Mouse (Mus musculus) forebrain, embryonic 12.5 days (tissue): ENCODE measurements at regions not wholly inside any gene's neighbourhood (a gene's known extent, or its start where the extent isn't known, plus 50 kb on each side); places are given as distances from the start of the nearest gene placed in this dataset.
A peak's percentile ranks its signal among the peaks of the same experiment; 100 is the strongest.

ENCODE experiments used
- ATAC-seq: fragments of 200-750 bp; cut with Nextera tagmentation; 2 replicates; pipeline ENCODE4 v1.8.0; 2017; ENCODE audit warnings: moderate TSS enrichment; ENCODE audit not compliant: low FRiP score
- H3K27ac ChIP-seq: fragments of 300-500 bp; sonication (generic); 2 replicates; pipeline ENCODE4 v1.5.1; 2016; ENCODE audit warnings: mild to moderate bottlenecking
- H3K27me3 ChIP-seq: fragments of 300-500 bp; sonication (generic); 2 replicates; pipeline ENCODE4 v1.6.1; 2016; ENCODE audit warnings: mild to moderate bottlenecking
- H3K36me3 ChIP-seq: fragments of 300-500 bp; sonication (generic); replicated peaks from 2 replicates; pipeline ENCODE4 v1.6.1; 2016; ENCODE audit warnings: mild to moderate bottlenecking
- H3K4me1 ChIP-seq: fragments of 300-500 bp; sonication (generic); 2 replicates; pipeline ENCODE4 v1.6.1; 2016
- H3K4me2 ChIP-seq: fragments of 300-500 bp; sonication (generic); 2 replicates; pipeline ENCODE4 v1.6.1; 2016; ENCODE audit warnings: mild to moderate bottlenecking, moderate library complexity
- H3K4me3 ChIP-seq: fragments of 300-500 bp; sonication (generic); replicated peaks from 2 replicates; pipeline ENCODE4 v1.5.1; 2016; ENCODE audit warnings: mild to moderate bottlenecking
- H3K9ac ChIP-seq: fragments of 300-500 bp; sonication (generic); 2 replicates; pipeline ENCODE4 v1.6.1; 2016; ENCODE audit warnings: mild to moderate bottlenecking
- H3K9me3 ChIP-seq: fragments of 300-500 bp; sonication (generic); 2 replicates; pipeline ENCODE4 v1.6.1; 2016
- WGBS: fragments of 180-500 bp; shearing (Covaris S2); methylation state at CpG from one replicate; pipeline ENCODE4 v1.1.7; 2016; 5-methylcytosine and 5-hydroxymethylcytosine counted together

GRCm38 (mm10) chr2:78493115-78493514 lies 374.8 kb upstream of the Ube2e3 start:
- ATAC-seq: no peak
- Histone ChIP-seq H3K4me2 (no peak overlapping the region), H3K4me3 (no peak overlapping the region), H3K27ac (no peak overlapping the region), H3K9me3 (no peaks in the 10 kb centered on the region), H3K4me1 (no peaks in the 10 kb centered on the region), H3K9ac (no peak overlapping the region), H3K27me3 (no peaks in the 10 kb centered on the region), H3K36me3 (no peaks in the 10 kb centered on the region)

- no peak overlapping the region for H3K4me3 ChIP-seq
- H3K9me3 ChIP-seq: no peaks in the 10 kb centered on the region
- no peaks in the 10 kb centered on the region for H3K27me3 ChIP-seq
- H3K4me1 ChIP-seq: no peaks in the 10 kb centered on the region
- H3K4me2 ChIP-seq: no peak overlapping the region
- no peak overlapping the region for H3K9ac ChIP-seq
- no peaks in the 10 kb centered on the region for H3K36me3 ChIP-seq
- WGBS: 93% methylated on average over 4 of the region's 4 CpGs
- no peak for ATAC-seq
- no peak overlapping the region for H3K27ac ChIP-seq
Observed at GRCm38 (mm10) chr2:78480036-78480435, 387.9 kb upstream of the Ube2e3 start.

GRCm38 (mm10) chr2:78459444-78459843 lies 408.5 kb upstream of the Ube2e3 start:
- H3K36me3 ChIP-seq: no peaks in the 10 kb centered on the region
- H3K4me1 ChIP-seq: no peaks in the 10 kb centered on the region
- H3K27me3 ChIP-seq: no peaks in the 10 kb centered on the region
- H3K27ac ChIP-seq: no peak overlapping the region
- no peak overlapping the region for H3K9ac ChIP-seq
- H3K4me2 ChIP-seq: no peak overlapping the region
- 93% methylated on average over 4 of the region's 4 CpGs for WGBS
- no peak overlapping the region for H3K4me3 ChIP-seq
- no peaks in the 10 kb centered on the region for H3K9me3 ChIP-seq
- no peak for ATAC-seq

- Histone ChIP-seq H3K9ac (no peak overlapping the region), H3K36me3 (no peaks in the 10 kb centered on the region), H3K27me3 (no peaks in the 10 kb centered on the region), H3K4me1 (no peaks in the 10 kb centered on the region), H3K9me3 (no peaks in the 10 kb centered on the region), H3K4me2 (no peak overlapping the region), H3K27ac (no peak overlapping the region), H3K4me3 (no peak overlapping the region)
- ATAC-seq: no peak
- WGBS: 85% methylated on average over 3 of the region's 3 CpGs
Observed at GRCm38 (mm10) chr2:78453411-78453810, 414.5 kb upstream of the Ube2e3 start.

GRCm38 (mm10) chr2:78436816-78437215 lies 431.1 kb upstream of the Ube2e3 start:
- no peak overlapping the region for H3K27ac ChIP-seq
- ATAC-seq: no peak
- no peaks in the 10 kb centered on the region for H3K9me3 ChIP-seq
- no peak overlapping the region for H3K4me3 ChIP-seq
- no peaks in the 10 kb centered on the region for H3K4me1 ChIP-seq
- H3K4me2 ChIP-seq: no peak overlapping the region
- H3K27me3 ChIP-seq: no peaks in the 10 kb centered on the region
- H3K9ac ChIP-seq: no peak overlapping the region
- no peaks in the 10 kb centered on the region for H3K36me3 ChIP-seq

GRCm38 (mm10) chr2:78435071-78435470 lies 432.9 kb upstream of the Ube2e3 start:
- Histone ChIP-seq H3K27me3 (no peaks in the 10 kb centered on the region), H3K4me1 (no peaks in the 10 kb centered on the region), H3K9ac (no peak overlapping the region), H3K4me2 (no peak overlapping the region), H3K9me3 (no peaks in the 10 kb centered on the region), H3K4me3 (no peak overlapping the region), H3K27ac (no peak overlapping the region), H3K36me3 (no peaks in the 10 kb centered on the region)
- WGBS: 77% methylated on average over 2 of the region's 2 CpGs
- no peak for ATAC-seq

- Histone ChIP-seq H3K27me3 (no peaks in the 10 kb centered on the region), H3K27ac (no peak overlapping the region), H3K9me3 (no peaks in the 10 kb centered on the region), H3K9ac (no peak overlapping the region), H3K36me3 (no peaks in the 10 kb centered on the region), H3K4me3 (no peak overlapping the region), H3K4me1 (peaks cover 6% of the 10 kb centered on the region; the same call in 1 of the 2 replicates), H3K4me2 (no peak overlapping the region)
- peak; percentile 69; the same call in 1 of the 2 replicates for ATAC-seq
Observed at GRCm38 (mm10) chr2:78427659-78428336, 440.1 kb upstream of the Ube2e3 start.

- Histone ChIP-seq H3K9me3 (no peaks in the 10 kb centered on the region), H3K27me3 (no peaks in the 10 kb centered on the region), H3K4me2 (no peak overlapping the region), H3K36me3 (no peaks in the 10 kb centered on the region), H3K27ac (no peak overlapping the region), H3K4me1 (no peaks in the 10 kb centered on the region), H3K4me3 (no peak overlapping the region), H3K9ac (no peak overlapping the region)
- ATAC-seq: no peak
- WGBS: 73% methylated on average over 3 of the region's 3 CpGs
Observed at GRCm38 (mm10) chr2:78418561-78419338, 449.2 kb upstream of the Ube2e3 start.

GRCm38 (mm10) chr2:78416574-78417109 lies 451.3 kb upstream of the Ube2e3 start:
- 74% methylated on average over 2 of the region's 2 CpGs for WGBS
- Histone ChIP-seq H3K27ac (no peak overlapping the region), H3K9me3 (no peaks in the 10 kb centered on the region), H3K4me3 (no peak overlapping the region), H3K36me3 (no peaks in the 10 kb centered on the region), H3K9ac (no peak overlapping the region), H3K4me2 (no peak overlapping the region), H3K27me3 (no peaks in the 10 kb centered on the region), H3K4me1 (no peaks in the 10 kb centered on the region)
- no peak for ATAC-seq

GRCm38 (mm10) chr2:78412985-78413384 lies 454.9 kb upstream of the Ube2e3 start:
- ATAC-seq: no peak
- Histone ChIP-seq H3K4me1 (no peaks in the 10 kb centered on the region), H3K4me3 (no peak overlapping the region), H3K4me2 (no peak overlapping the region), H3K27me3 (no peaks in the 10 kb centered on the region), H3K9me3 (no peaks in the 10 kb centered on the region), H3K27ac (no peak overlapping the region), H3K36me3 (no peaks in the 10 kb centered on the region), H3K9ac (no peak overlapping the region)
- 89% methylated on average over 4 of the region's 4 CpGs for WGBS

GRCm38 (mm10) chr2:78403890-78404289 lies 457.7 kb upstream of the Cwc22 start:
- H3K9ac ChIP-seq: no peak overlapping the region
- H3K27me3 ChIP-seq: no peaks in the 10 kb centered on the region
- no peak overlapping the region for H3K4me2 ChIP-seq
- no peak overlapping the region for H3K4me3 ChIP-seq
- no peak overlapping the region for H3K27ac ChIP-seq
- H3K9me3 ChIP-seq: no peaks in the 10 kb centered on the region
- no peaks in the 10 kb centered on the region for H3K4me1 ChIP-seq
- WGBS: 86% methylated on average over 3 of the region's 3 CpGs
- ATAC-seq: no peak
- no peaks in the 10 kb centered on the region for H3K36me3 ChIP-seq

- Histone ChIP-seq H3K9me3 (no peaks in the 10 kb centered on the region), H3K9ac (no peak overlapping the region), H3K27ac (no peak overlapping the region), H3K4me1 (no peaks in the 10 kb centered on the region), H3K36me3 (no peaks in the 10 kb centered on the region), H3K27me3 (no peaks in the 10 kb centered on the region), H3K4me2 (no peak overlapping the region), H3K4me3 (no peak overlapping the region)
- no peak for ATAC-seq
Observed at GRCm38 (mm10) chr2:78399236-78399635, 453.1 kb upstream of the Cwc22 start.

GRCm38 (mm10) chr2:78396924-78397323 lies 450.7 kb upstream of the Cwc22 start:
- Histone ChIP-seq H3K27me3 (no peaks in the 10 kb centered on the region), H3K4me2 (no peak overlapping the region), H3K9me3 (no peaks in the 10 kb centered on the region), H3K9ac (no peak overlapping the region), H3K4me1 (no peaks in the 10 kb centered on the region; the same call in 1 of the 2 replicates), H3K27ac (no peak overlapping the region), H3K4me3 (no peak overlapping the region), H3K36me3 (no peaks in the 10 kb centered on the region)
- ATAC-seq: no peak
- 80% methylated on average over 3 of the region's 3 CpGs for WGBS
